Mouse (Mus musculus) G1E (cell line): ENCODE measurements around the gene Cenpp.

Experiments used
- CTCF ChIP-seq: IDR thresholded peaks from 2 replicates; pipeline ENCODE4 v1.5.1; 2012; ENCODE audit warnings: low read depth, low read length, inconsistent platforms, mixed read lengths
- GATA1 ChIP-seq: IDR thresholded peaks from 2 replicates; pipeline ENCODE4 v1.6.1; 2012; ENCODE audit warnings: borderline replicate concordance, low read length, inconsistent platforms, mixed read lengths
- TAL1 ChIP-seq: conservative IDR thresholded peaks from 2 replicates; pipeline ENCODE4 v1.6.1; 2012; ENCODE audit warnings: low read depth, low read length, inconsistent platforms, mixed read lengths

GRCm38 (mm10) chr13:49554519-49554918 lies 98.1 kb downstream of the Cenpp start:
- TF ChIP-seq CTCF, result no peak
- no peak for TF ChIP-seq TAL1
- TF ChIP-seq GATA1, result no peak
